Mouse (Mus musculus) C2C12 (cell line): ENCODE results near the gene Pde2a.
"Not testable (repeated sequence)": the region's sequence is repeated elsewhere in the genome, so short reads cannot be mapped to it uniquely, and the experiment has no call there.

Experiments used
- CTCF ChIP-seq: IDR thresholded peaks from one replicate; pipeline ENCODE4 v1.5.1; 2011; ENCODE audit not compliant: control insufficient read depth, insufficient read depth, insufficient read length
- MAX ChIP-seq: IDR thresholded peaks from one replicate; pipeline ENCODE4 v1.6.1; 2011; ENCODE audit warnings: mild to moderate bottlenecking, control low read depth
- MYOD1 ChIP-seq: IDR thresholded peaks from one replicate; pipeline ENCODE4 v1.6.1; 2011; ENCODE audit warnings: low read depth; ENCODE audit not compliant: control insufficient read depth, insufficient read length
- USF1 ChIP-seq: IDR thresholded peaks from one replicate; pipeline ENCODE4 v1.6.1; 2011; ENCODE audit warnings: low read depth, mild to moderate bottlenecking, control low read depth, moderate library complexity

DNA sequence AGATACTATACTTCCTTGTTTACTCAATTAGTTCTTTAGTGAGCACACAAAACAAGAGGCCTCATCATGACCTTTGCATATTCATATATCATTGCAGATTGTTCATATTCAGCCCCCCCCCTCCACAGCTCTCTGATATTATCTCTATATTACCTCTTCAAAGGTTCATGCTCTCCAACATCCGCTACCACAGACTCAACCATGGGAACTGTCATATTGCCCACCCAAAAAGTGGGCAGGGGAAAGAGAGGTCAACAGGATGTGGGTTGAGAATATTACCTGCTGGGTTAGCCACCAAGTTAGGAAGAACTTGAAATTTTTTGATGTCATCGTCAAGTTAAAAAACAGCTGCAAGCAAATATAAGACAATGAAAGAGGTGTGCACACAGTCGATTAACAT lies 134.0 kb downstream of the Pde2a start:
- TF ChIP-seq CTCF, USF1, MAX, MYOD1: not testable (repeated sequence)
